Comparison of ENCODE assay signal across 13 mouse cellular contexts in the genomic region with DNA sequence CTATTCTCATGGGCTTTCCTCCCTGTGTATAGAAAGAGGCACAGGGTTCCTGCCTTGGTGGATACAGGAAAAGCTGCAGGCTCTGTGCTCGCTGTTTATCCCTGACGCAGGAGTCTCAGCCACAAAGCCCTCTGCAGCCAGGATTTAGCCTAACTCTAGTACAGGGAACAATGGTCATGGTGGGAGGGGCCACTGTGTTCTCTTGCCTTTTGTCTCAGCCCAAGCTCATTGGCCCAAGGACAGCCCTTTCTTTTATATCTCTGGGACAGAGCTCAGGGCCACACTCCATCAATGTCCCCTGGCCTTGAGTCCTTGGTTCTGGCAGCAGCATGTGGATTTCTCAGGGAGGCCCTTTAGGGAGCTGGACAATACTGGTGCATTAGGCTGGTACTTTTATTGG.
DNase-seq lines count a peak whose midpoint lies in the region; ATAC-seq and TF ChIP-seq lines count a peak whose summit lies in the region.
"Had no signal": no experiment of that assay in that cellular context is flagged by ENCODE, and none has a peak within 500 bp of the region (broad histone marks: within the 10 kb centered on the region; RNA-seq: fewer than 3 reads in every experiment).

No protein-coding gene starts in this region.

- ATAC-seq in lung, postnatal 0 days = peak; percentile 53

- DNase-seq in kidney, postnatal 14 days = peak; percentile 22
- no peak for DNase-seq in kidney, adult 11 months
- peak; percentile 90 for DNase-seq in adrenal gland, adult 8-10 months
- peak; percentile 62 for DNase-seq in embryo, embryonic 10.5 days (ENCODE audit: low spot score)
- DNase-seq in lung, postnatal 0 days (ENCODE audit: low spot score) = peak; percentile 13
- no peak for DNase-seq in left cerebral cortex, adult 11 months (ENCODE audit: low spot score)
- DNase-seq in left cerebral cortex, adult 9 months (ENCODE audit: low spot score in 2 of 2) = no peak
- DNase-seq: gastrocnemius, postnatal 36 days; right cerebral cortex, postnatal 14 days had no signal

- H3K4me1 ChIP-seq in lung, postnatal 0 days (ENCODE audit: insufficient read depth, low read depth, low read length) = peaks cover 9% of the 10 kb centered on the region; the same call in 1 of the 2 replicates

- no peaks in the 10 kb centered on the region for H3K36me3 ChIP-seq in lung, postnatal 0 days (ENCODE audit: insufficient read depth, low read length)
- H3K36me3 ChIP-seq: embryonic facial prominence, embryonic 10.5 days; forebrain, embryonic 12.5 days had no signal

- H3K27ac ChIP-seq in lung, postnatal 0 days (ENCODE audit: low read length) = no peak overlapping the region
- H3K27ac ChIP-seq: embryonic facial prominence, embryonic 10.5 days; forebrain, embryonic 12.5 days; liver, embryonic 14.5 days had no signal

- TF ChIP-seq CTCF in lung, postnatal 0 days (IDR thresholded peaks at IDR 0.05) = no peak

- TF ChIP-seq EP300 in lung, postnatal 0 days (IDR thresholded peaks at IDR 0.05) = no peak

- 73% methylated on average over 2 of the region's 2 CpGs for WGBS in lung, postnatal 0 days

- H3K27me3 ChIP-seq in lung, postnatal 0 days (replicated peaks; ENCODE audit: insufficient read depth, low read length) = no peaks in the 10 kb centered on the region

- H3K9ac ChIP-seq in lung, postnatal 0 days (replicated peaks; ENCODE audit: low read depth) = no peak overlapping the region
- H3K9ac ChIP-seq: forebrain, embryonic 12.5 days; liver, embryonic 14.5 days had no signal

- no peaks in the 10 kb centered on the region for H3K9me3 ChIP-seq in lung, postnatal 0 days (ENCODE audit: low read length)
- H3K9me3 ChIP-seq: embryonic facial prominence, embryonic 10.5 days; forebrain, embryonic 12.5 days had no signal

- no peak overlapping the region for H3K4me2 ChIP-seq in lung, postnatal 0 days (replicated peaks; ENCODE audit: low read depth, low read length)
- H3K4me2 ChIP-seq: forebrain, embryonic 12.5 days had no signal

- H3K4me3 ChIP-seq in lung, postnatal 0 days (ENCODE audit: low read depth, low read length) = no peak overlapping the region
- H3K4me3 ChIP-seq: embryonic facial prominence, embryonic 10.5 days; forebrain, embryonic 12.5 days; myocyte had no signal

Comparison
In these comparisons a context has a peak if more than half of its experiments do, and no peak if none do; other contexts are left out.
1. DNase-seq: peak in kidney, postnatal 14 days (single experiment), adrenal gland, adult 8-10 months (single experiment), embryo, embryonic 10.5 days (single experiment) and lung, postnatal 0 days (single experiment); none in kidney, adult 11 months (single experiment), left cerebral cortex, adult 11 months (single experiment) and left cerebral cortex, adult 9 months (0 of 2).